Comparison of ENCODE assay signal across 21 mouse cellular contexts in the genomic region with DNA sequence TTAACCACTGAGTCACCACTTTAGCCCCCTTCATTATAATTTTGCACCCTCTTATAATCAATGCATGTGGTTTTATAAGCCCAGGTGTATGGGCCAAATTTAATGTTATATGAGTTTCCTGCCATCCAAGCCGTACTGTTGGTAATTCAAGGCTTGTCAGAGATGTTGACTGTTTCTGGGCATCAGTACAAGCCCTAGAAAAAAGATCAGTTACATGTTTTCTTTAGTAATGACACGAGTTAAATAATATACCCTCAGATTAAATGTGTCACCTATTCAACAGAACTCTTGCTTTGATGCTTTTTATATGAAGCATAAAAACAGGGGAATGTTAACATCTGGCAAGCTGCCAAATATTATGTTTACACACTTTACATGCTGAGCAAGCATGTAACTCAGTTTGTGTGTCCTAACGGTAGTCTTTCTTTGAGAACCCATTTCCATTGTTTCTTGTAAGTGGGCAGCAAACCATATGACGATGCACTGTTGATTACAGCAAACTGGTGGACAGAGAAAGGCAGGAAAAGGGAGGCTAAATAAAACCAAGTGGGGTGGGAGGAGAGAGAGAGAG. TPM values are rescaled to one million over a fixed set of nuclear protein-coding genes. Genes with fewer than 3 reads are reported as not detected.
A peak's percentile ranks its signal among the peaks of the same experiment; 100 is the strongest.
DNase-seq lines count a peak whose midpoint lies in the region; ATAC-seq and TF ChIP-seq lines count a peak whose summit lies in the region.
"Had no signal": no experiment of that assay in that cellular context is flagged by ENCODE, and none has a peak within 500 bp of the region (broad histone marks: within the 10 kb centered on the region; RNA-seq: fewer than 3 reads in every experiment).

No protein-coding gene starts in this region.

- H3K4me1 ChIP-seq in forebrain, embryonic 14.5 days (ENCODE audit: control insufficient read depth, insufficient read depth, low read length) = peaks cover 6% of the 10 kb centered on the region
- no peaks in the 10 kb centered on the region for H3K4me1 ChIP-seq in forebrain, embryonic 10.5 days
- no peaks in the 10 kb centered on the region for H3K4me1 ChIP-seq in lung, embryonic 14.5 days (ENCODE audit: insufficient read depth)
- H3K4me1 ChIP-seq in lung, postnatal 0 days (ENCODE audit: insufficient read depth, low read depth, low read length) = no peaks in the 10 kb centered on the region
- H3K4me1 ChIP-seq in forebrain, postnatal 0 days (ENCODE audit: insufficient read depth) = no peaks in the 10 kb centered on the region
- H3K4me1 ChIP-seq: embryonic facial prominence, embryonic 15.5 days; hindbrain, embryonic 12.5 days; hindbrain, embryonic 15.5 days had no signal

- H3K9ac ChIP-seq in forebrain, embryonic 14.5 days (ENCODE audit: low read length) = no peak overlapping the region
- no peak overlapping the region for H3K9ac ChIP-seq in lung, embryonic 14.5 days
- no peak overlapping the region for H3K9ac ChIP-seq in lung, postnatal 0 days (replicated peaks; ENCODE audit: low read depth)
- no peak overlapping the region for H3K9ac ChIP-seq in forebrain, postnatal 0 days
- H3K9ac ChIP-seq: embryonic facial prominence, embryonic 15.5 days; hindbrain, embryonic 12.5 days; hindbrain, embryonic 15.5 days had no signal

- WGBS in forebrain, embryonic 14.5 days = 22% methylated on average over 4 of the region's 4 CpGs
- WGBS in forebrain, embryonic 10.5 days = 84% methylated on average over 4 of the region's 4 CpGs
- WGBS in lung, embryonic 14.5 days = 34% methylated on average over 4 of the region's 4 CpGs
- WGBS in lung, postnatal 0 days = 24% methylated on average over 4 of the region's 4 CpGs
- 19% methylated on average over 4 of the region's 4 CpGs for WGBS in forebrain, postnatal 0 days

- no peak overlapping the region for H3K4me2 ChIP-seq in forebrain, embryonic 14.5 days (ENCODE audit: low read length)
- no peak overlapping the region for H3K4me2 ChIP-seq in lung, embryonic 14.5 days
- H3K4me2 ChIP-seq in lung, postnatal 0 days (replicated peaks; ENCODE audit: low read depth, low read length) = no peak overlapping the region
- H3K4me2 ChIP-seq in forebrain, postnatal 0 days (ENCODE audit: low read depth) = no peak overlapping the region
- H3K4me2 ChIP-seq: embryonic facial prominence, embryonic 15.5 days; heart, embryonic 11.5 days; hindbrain, embryonic 12.5 days; hindbrain, embryonic 15.5 days had no signal

- no peak overlapping the region for H3K4me3 ChIP-seq in forebrain, embryonic 14.5 days (ENCODE audit: low read depth, low read length)
- H3K4me3 ChIP-seq in forebrain, embryonic 10.5 days = no peak overlapping the region
- no peak overlapping the region for H3K4me3 ChIP-seq in lung, embryonic 14.5 days (ENCODE audit: low read depth, low read length)
- H3K4me3 ChIP-seq in lung, postnatal 0 days (ENCODE audit: low read depth, low read length) = no peak overlapping the region
- H3K4me3 ChIP-seq in forebrain, postnatal 0 days (ENCODE audit: low read depth, low read length) = no peak overlapping the region
- H3K4me3 ChIP-seq: embryonic facial prominence, embryonic 15.5 days; hindbrain, embryonic 12.5 days; hindbrain, embryonic 15.5 days had no signal

- no peak overlapping the region for H3K27ac ChIP-seq in forebrain, embryonic 14.5 days (ENCODE audit: low read depth, low read length)
- no peak overlapping the region for H3K27ac ChIP-seq in forebrain, embryonic 10.5 days
- no peak overlapping the region for H3K27ac ChIP-seq in lung, embryonic 14.5 days (ENCODE audit: low read depth)
- no peak overlapping the region for H3K27ac ChIP-seq in lung, postnatal 0 days (ENCODE audit: low read length)
- no peak overlapping the region for H3K27ac ChIP-seq in forebrain, postnatal 0 days (ENCODE audit: low read depth, low read length)
- H3K27ac ChIP-seq: embryonic facial prominence, embryonic 15.5 days; hindbrain, embryonic 12.5 days; hindbrain, embryonic 15.5 days had no signal

- peak; percentile 49 for DNase-seq in forebrain, embryonic 14.5 days (ENCODE audit: low spot score)
- no peak for DNase-seq in forebrain, embryonic 10.5 days (ENCODE audit: extremely low spot score, low spot score)
- peak; percentile 53 for DNase-seq in lung, embryonic 14.5 days
- no peak for DNase-seq in lung, postnatal 0 days (ENCODE audit: low spot score)
- DNase-seq in forebrain, postnatal 0 days = peak; percentile 32
- DNase-seq in spleen, postnatal 14 days (ENCODE audit: low spot score in 2 of 2) = no peak
- DNase-seq: adrenal gland, adult 2 months; adrenal gland, postnatal 14 days; cerebellum, adult 11-12 months; cerebellum, adult 8-10 months; cerebellum, postnatal 10 days; cerebellum, postnatal 36 days; embryo, embryonic 11 days; gastrocnemius, postnatal 10 days; heart, adult 11 months had no signal

- H3K36me3 ChIP-seq in forebrain, embryonic 14.5 days (ENCODE audit: control insufficient read depth, insufficient read depth, low read length) = no peaks in the 10 kb centered on the region
- no peaks in the 10 kb centered on the region for H3K36me3 ChIP-seq in forebrain, embryonic 10.5 days (replicated peaks)
- no peaks in the 10 kb centered on the region for H3K36me3 ChIP-seq in lung, embryonic 14.5 days (ENCODE audit: insufficient read depth)
- H3K36me3 ChIP-seq in lung, postnatal 0 days (ENCODE audit: insufficient read depth, low read length) = no peaks in the 10 kb centered on the region
- H3K36me3 ChIP-seq in forebrain, postnatal 0 days (ENCODE audit: insufficient read depth) = no peaks in the 10 kb centered on the region
- H3K36me3 ChIP-seq: embryonic facial prominence, embryonic 15.5 days; hindbrain, embryonic 12.5 days; hindbrain, embryonic 15.5 days had no signal

- TF ChIP-seq EP300 in lung, postnatal 0 days (IDR thresholded peaks at IDR 0.05) = no peak

- no peaks in the 10 kb centered on the region for H3K27me3 ChIP-seq in forebrain, embryonic 14.5 days (replicated peaks; ENCODE audit: control insufficient read depth, insufficient read depth, low read length)
- H3K27me3 ChIP-seq in forebrain, embryonic 10.5 days (ENCODE audit: poor library complexity, severe bottlenecking) = no peaks in the 10 kb centered on the region
- H3K27me3 ChIP-seq in lung, embryonic 14.5 days (ENCODE audit: insufficient read depth, low read length) = no peaks in the 10 kb centered on the region
- no peaks in the 10 kb centered on the region for H3K27me3 ChIP-seq in lung, postnatal 0 days (replicated peaks; ENCODE audit: insufficient read depth, low read length)
- no peaks in the 10 kb centered on the region for H3K27me3 ChIP-seq in forebrain, postnatal 0 days (ENCODE audit: insufficient read depth, low read length)
- H3K27me3 ChIP-seq: embryonic facial prominence, embryonic 15.5 days; hindbrain, embryonic 12.5 days; hindbrain, embryonic 15.5 days had no signal

- peak; percentile 50; the same call in 1 of the 2 replicates for ATAC-seq in forebrain, embryonic 14.5 days
- no peak for ATAC-seq in lung, embryonic 14.5 days (ENCODE audit: insufficient read depth)
- no peak for ATAC-seq in lung, postnatal 0 days
- ATAC-seq in forebrain, postnatal 0 days = peak; percentile 47; the same call in 1 of the 2 replicates
- ATAC-seq: CD4-positive, CD25-positive, alpha-beta regulatory T cell, adult 4 months; intestine, postnatal 0 days had no signal

- no peaks in the 10 kb centered on the region for H3K9me3 ChIP-seq in forebrain, embryonic 14.5 days (replicated peaks; ENCODE audit: control insufficient read depth, low read length)
- H3K9me3 ChIP-seq in forebrain, embryonic 10.5 days = no peaks in the 10 kb centered on the region
- no peaks in the 10 kb centered on the region for H3K9me3 ChIP-seq in lung, embryonic 14.5 days (ENCODE audit: low read depth, low read length)
- no peaks in the 10 kb centered on the region for H3K9me3 ChIP-seq in lung, postnatal 0 days (ENCODE audit: low read length)
- no peaks in the 10 kb centered on the region for H3K9me3 ChIP-seq in forebrain, postnatal 0 days (ENCODE audit: low read length)
- H3K9me3 ChIP-seq: embryonic facial prominence, embryonic 15.5 days; hindbrain, embryonic 12.5 days; hindbrain, embryonic 15.5 days had no signal

- TF ChIP-seq CTCF in lung, embryonic 14.5 days (IDR thresholded peaks at IDR 0.05; ENCODE audit: low read depth) = no peak
- TF ChIP-seq CTCF in lung, postnatal 0 days (IDR thresholded peaks at IDR 0.05) = no peak
- TF ChIP-seq CTCF in forebrain, postnatal 0 days (IDR thresholded peaks at IDR 0.05; ENCODE audit: low read depth) = no peak

RNA-seq across cellular contexts. Expression of a gene that starts 19.8 kb away (rescaled TPM):
- 48.9 and 63.1 TPM in 2 replicates for polyA plus RNA-seq in forebrain, embryonic 14.5 days (2014; fragmentation: Nextera tagmentation; extraction: Ambion mirVana)
- 34.0 and 35.9 TPM in 2 replicates for polyA plus RNA-seq in forebrain, embryonic 10.5 days (2016; fragmentation: Nextera tagmentation; extraction: Ambion mirVana)
- 59.3 and 60.1 TPM in 2 replicates for polyA plus RNA-seq in lung, embryonic 14.5 days (2014; fragmentation: Nextera tagmentation; extraction: Ambion mirVana)
- polyA plus RNA-seq in lung, postnatal 0 days (2015; fragmentation: Nextera tagmentation; extraction: Ambion mirVana) = 33.8 and 37.6 TPM in 2 replicates
- total RNA-seq in forebrain, postnatal 0 days (2014; rRNA removed) = 93.3 and 99.6 TPM in 2 replicates
- 24.7 and 25.5 TPM in 2 replicates for polyA plus RNA-seq in forebrain, postnatal 0 days (2015; fragmentation: Nextera tagmentation; extraction: Ambion mirVana)

Comparison
In these comparisons a context has a peak if more than half of its experiments do, and no peak if none do; other contexts are left out.
1. DNase-seq: peak in forebrain, embryonic 14.5 days (single experiment), lung, embryonic 14.5 days (single experiment) and forebrain, postnatal 0 days (single experiment); none in forebrain, embryonic 10.5 days (single experiment), lung, postnatal 0 days (single experiment) and spleen, postnatal 14 days (0 of 2).
2. ATAC-seq: peak in forebrain, embryonic 14.5 days (single experiment) and forebrain, postnatal 0 days (single experiment); none in lung, embryonic 14.5 days (single experiment) and lung, postnatal 0 days (single experiment).